Mouse (Mus musculus): Measurements from ENCODE around the gene Plekha8. TPM values are rescaled to one million over a fixed set of nuclear protein-coding genes. Genes with fewer than 3 reads are reported as not detected.
A peak's percentile ranks its signal among the peaks of the same experiment; 100 is the strongest.

The Plekha8 gene
- total and polyA plus RNA-seq, 2 experiments = 3.6 to 13.4 TPM

DNA sequence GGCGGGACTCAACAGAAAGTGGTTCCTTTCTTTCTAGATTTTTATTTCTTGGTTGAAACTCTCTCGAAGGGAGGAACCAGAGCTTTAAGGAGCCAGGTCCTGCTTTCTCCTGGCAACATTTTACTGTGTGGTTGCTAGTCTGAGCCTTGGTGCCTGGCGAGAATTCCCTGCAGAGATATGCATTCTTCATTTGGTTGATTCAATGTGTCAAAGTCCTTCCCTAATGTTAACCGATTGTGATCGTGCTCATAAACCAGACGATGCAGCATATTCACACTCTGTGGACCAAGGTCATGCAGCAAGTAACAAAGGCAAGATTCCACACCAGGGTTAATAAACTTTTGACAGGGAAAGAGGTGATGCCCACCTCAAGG lies 28.4 kb upstream of the Plekha8 start:
- DNase-seq (ENCODE audit: extremely low read depth, low read depth, low spot score) = no peak
- Histone ChIP-seq H3K27me3 (ENCODE audit: control insufficient read depth, insufficient read depth, low read length) (peaks cover 15% of the 10 kb centered on the region), H3K36me3 (ENCODE audit: control insufficient read depth, insufficient read depth, low read length) (no peaks in the 10 kb centered on the region), H3K4me3 (ENCODE audit: insufficient read depth, low read depth, low read length) (no peak overlapping the region; the same call in 1 of the 2 replicates), H3K9ac (ENCODE audit: low read depth, low read length) (no peak overlapping the region), H3K79me2 (ENCODE audit: control insufficient read depth, insufficient read depth, low read length) (no peaks in the 10 kb centered on the region), H3K27ac (replicated peaks; ENCODE audit: insufficient read depth, low read depth, low read length) (no peak overlapping the region), H3K4me1 (ENCODE audit: control insufficient read depth, insufficient read depth, low read length) (no peaks in the 10 kb centered on the region)
- WGBS = 30% methylated on average over 6 of the region's 6 CpGs
- no peak for TF ChIP-seq CTCF (IDR thresholded peaks at IDR 0.05; ENCODE audit: low read depth, low read length)
- no peak for TF ChIP-seq POLR2A (IDR thresholded peaks at IDR 0.05; ENCODE audit: extremely low read depth, insufficient read depth, low read length)

- Histone ChIP-seq H3K9ac (ENCODE audit: low read depth, low read length) (no peak overlapping the region), H3K4me1 (ENCODE audit: control insufficient read depth, insufficient read depth, low read length) (no peaks in the 10 kb centered on the region), H3K27ac (replicated peaks; ENCODE audit: insufficient read depth, low read depth, low read length) (no peak overlapping the region), H3K4me3 (ENCODE audit: insufficient read depth, low read depth, low read length) (no peak overlapping the region), H3K27me3 (ENCODE audit: control insufficient read depth, insufficient read depth, low read length) (peaks cover 14% of the 10 kb centered on the region), H3K79me2 (ENCODE audit: control insufficient read depth, insufficient read depth, low read length) (no peaks in the 10 kb centered on the region), H3K36me3 (ENCODE audit: control insufficient read depth, insufficient read depth, low read length) (no peaks in the 10 kb centered on the region)
- 76% methylated on average over 7 of the region's 7 CpGs for WGBS
- no peak for DNase-seq (ENCODE audit: extremely low read depth, low read depth, low spot score)
- no peak for TF ChIP-seq POLR2A (IDR thresholded peaks at IDR 0.05; ENCODE audit: extremely low read depth, insufficient read depth, low read length)
- TF ChIP-seq CTCF (IDR thresholded peaks at IDR 0.05; ENCODE audit: low read depth, low read length) = no peak
Observed at GRCm38 (mm10) chr6:54569776-54570175, 25.1 kb upstream of the Plekha8 start.

- no peak for TF ChIP-seq CTCF (IDR thresholded peaks at IDR 0.05; ENCODE audit: low read depth, low read length)
- TF ChIP-seq POLR2A (IDR thresholded peaks at IDR 0.05; ENCODE audit: extremely low read depth, insufficient read depth, low read length) = no peak
- no peaks in the 10 kb centered on the region for H3K27me3 ChIP-seq (ENCODE audit: control insufficient read depth, insufficient read depth, low read length)
- no peak for DNase-seq (ENCODE audit: extremely low read depth, low read depth, low spot score)
- peaks cover 6% of the 10 kb centered on the region for H3K36me3 ChIP-seq (ENCODE audit: control insufficient read depth, insufficient read depth, low read length)
- H3K4me1 ChIP-seq (ENCODE audit: control insufficient read depth, insufficient read depth, low read length) = no peaks in the 10 kb centered on the region
- no peak overlapping the region for H3K27ac ChIP-seq (replicated peaks; ENCODE audit: insufficient read depth, low read depth, low read length)
- 58% methylated on average over 6 of the region's 6 CpGs for WGBS
- H3K9ac ChIP-seq (ENCODE audit: low read depth, low read length) = no peak overlapping the region
- H3K4me3 ChIP-seq (ENCODE audit: insufficient read depth, low read depth, low read length) = no peak overlapping the region
- no peaks in the 10 kb centered on the region for H3K79me2 ChIP-seq (ENCODE audit: control insufficient read depth, insufficient read depth, low read length)
Observed at GRCm38 (mm10) chr6:54573218-54573955, 21.5 kb upstream of the Plekha8 start.

- TF ChIP-seq CTCF (IDR thresholded peaks at IDR 0.05; ENCODE audit: low read depth, low read length) (peak; percentile 45), POLR2A (IDR thresholded peaks at IDR 0.05; ENCODE audit: extremely low read depth, insufficient read depth, low read length) (no peak)
- Histone ChIP-seq H3K36me3 (ENCODE audit: control insufficient read depth, insufficient read depth, low read length) (peaks cover 15% of the 10 kb centered on the region), H3K4me3 (ENCODE audit: insufficient read depth, low read depth, low read length) (no peak overlapping the region), H3K27ac (replicated peaks; ENCODE audit: insufficient read depth, low read depth, low read length) (no peak overlapping the region), H3K27me3 (ENCODE audit: control insufficient read depth, insufficient read depth, low read length) (no peaks in the 10 kb centered on the region), H3K4me1 (ENCODE audit: control insufficient read depth, insufficient read depth, low read length) (no peaks in the 10 kb centered on the region), H3K9ac (ENCODE audit: low read depth, low read length) (no peak overlapping the region), H3K79me2 (ENCODE audit: control insufficient read depth, insufficient read depth, low read length) (peaks cover 5% of the 10 kb centered on the region; the same call in 1 of the 2 replicates)
- peak; percentile 67 for DNase-seq (ENCODE audit: extremely low read depth, low read depth, low spot score)
- 9% methylated on average over 2 of the region's 2 CpGs for WGBS
Observed at GRCm38 (mm10) chr6:54586175-54586574, 8.7 kb upstream of the Plekha8 start.

DNA sequence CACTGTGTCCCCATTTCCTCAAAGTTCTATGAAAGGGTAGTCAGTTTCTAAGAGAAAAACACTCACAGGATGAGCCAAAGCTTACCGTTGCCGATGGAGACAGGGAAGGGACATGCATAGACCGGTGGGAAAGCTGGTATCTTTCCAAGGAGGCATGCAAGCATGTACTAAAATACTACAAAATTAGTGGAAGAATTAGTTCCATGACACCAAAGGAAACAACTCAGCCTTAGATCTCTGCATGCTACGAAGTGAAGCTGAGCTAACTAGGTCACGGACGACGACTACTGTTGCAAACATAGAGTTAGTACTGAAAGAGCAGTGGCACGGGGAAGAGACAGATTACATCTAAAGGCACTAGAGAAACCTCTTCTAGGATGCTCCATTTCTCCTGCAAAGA lies 8.0 kb upstream of the Plekha8 start:
- no peak for DNase-seq (ENCODE audit: extremely low read depth, low read depth, low spot score)
- H3K9ac ChIP-seq (ENCODE audit: low read depth, low read length) = no peak overlapping the region
- no peak overlapping the region for H3K4me3 ChIP-seq (ENCODE audit: insufficient read depth, low read depth, low read length)
- H3K36me3 ChIP-seq (ENCODE audit: control insufficient read depth, insufficient read depth, low read length) = peaks cover 15% of the 10 kb centered on the region
- peaks cover 5% of the 10 kb centered on the region; the same call in 1 of the 2 replicates for H3K79me2 ChIP-seq (ENCODE audit: control insufficient read depth, insufficient read depth, low read length)
- no peak for TF ChIP-seq CTCF (IDR thresholded peaks at IDR 0.05; ENCODE audit: low read depth, low read length)
- no peak for TF ChIP-seq POLR2A (IDR thresholded peaks at IDR 0.05; ENCODE audit: extremely low read depth, insufficient read depth, low read length)
- peaks cover 5% of the 10 kb centered on the region; the same call in 1 of the 2 replicates for H3K4me1 ChIP-seq (ENCODE audit: control insufficient read depth, insufficient read depth, low read length)
- no peaks in the 10 kb centered on the region for H3K27me3 ChIP-seq (ENCODE audit: control insufficient read depth, insufficient read depth, low read length)
- H3K27ac ChIP-seq (replicated peaks; ENCODE audit: insufficient read depth, low read depth, low read length) = no peak overlapping the region
- WGBS = 82% methylated on average over 8 of the region's 8 CpGs

DNA sequence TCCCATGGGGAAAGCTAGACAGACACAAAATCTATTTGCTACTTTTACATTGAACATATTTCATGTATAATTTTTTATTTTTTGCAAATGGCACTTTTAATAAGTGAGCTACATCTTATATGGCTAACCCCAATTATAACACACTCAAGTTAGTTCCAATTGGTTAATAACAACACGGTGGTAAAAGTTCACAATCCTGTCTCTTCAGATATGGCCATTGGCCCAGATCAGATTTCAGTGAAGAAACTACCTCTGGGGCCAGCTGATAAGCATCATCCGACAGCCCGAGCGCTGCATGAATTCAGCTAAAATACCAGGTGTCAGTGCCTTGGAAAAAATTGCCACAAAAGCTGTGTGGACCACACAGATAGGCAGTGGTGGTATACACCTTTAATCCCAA lies 7.2 kb upstream of the Plekha8 start:
- Histone ChIP-seq H3K4me1 (ENCODE audit: control insufficient read depth, insufficient read depth, low read length) (peaks cover 5% of the 10 kb centered on the region; the same call in 1 of the 2 replicates), H3K79me2 (ENCODE audit: control insufficient read depth, insufficient read depth, low read length) (peaks cover 5% of the 10 kb centered on the region; the same call in 1 of the 2 replicates), H3K27me3 (ENCODE audit: control insufficient read depth, insufficient read depth, low read length) (no peaks in the 10 kb centered on the region), H3K36me3 (ENCODE audit: control insufficient read depth, insufficient read depth, low read length) (peaks cover 9% of the 10 kb centered on the region; the same call in 1 of the 2 replicates), H3K27ac (replicated peaks; ENCODE audit: insufficient read depth, low read depth, low read length) (no peak overlapping the region), H3K4me3 (ENCODE audit: insufficient read depth, low read depth, low read length) (no peak overlapping the region), H3K9ac (ENCODE audit: low read depth, low read length) (no peak overlapping the region)
- 26% methylated on average over 4 of the region's 4 CpGs for WGBS
- TF ChIP-seq POLR2A (IDR thresholded peaks at IDR 0.05; ENCODE audit: extremely low read depth, insufficient read depth, low read length) = no peak
- TF ChIP-seq CTCF (IDR thresholded peaks at IDR 0.05; ENCODE audit: low read depth, low read length) = no peak
- peak; percentile 55 for DNase-seq (ENCODE audit: extremely low read depth, low read depth, low spot score)
